Mouse (Mus musculus) testis, adult 2 months (tissue): Measurements from ENCODE around the gene Alx1.

Experiments
- CTCF ChIP-seq: fragments of 200-500 bp; IDR thresholded peaks from 2 replicates; pipeline ENCODE4 v1.5.1; 2012; ENCODE audit warnings: low read depth, mild to moderate bottlenecking, inconsistent platforms, low read length, moderate library complexity; ENCODE audit not compliant: control insufficient read depth, insufficient read depth, insufficient replicate concordance
- POLR2A ChIP-seq: fragments of 200-500 bp; IDR thresholded peaks from 2 replicates; pipeline ENCODE4 v1.6.1; 2012; ENCODE audit warnings: low read depth, mild to moderate bottlenecking, inconsistent platforms, low read length, moderate library complexity; ENCODE audit not compliant: control insufficient read depth

- no peak for TF ChIP-seq CTCF
- no peak for TF ChIP-seq POLR2A
These were observed 3.3 kb downstream of the Alx1 start for GRCm38 (mm10) chr10:103026636-103027225.
